12 mouse cellular contexts compared by ENCODE assay signal in genomic region chr14:76805151-76805785, GRCm38 (mm10).
DNase-seq lines count a peak whose midpoint lies in the region; ATAC-seq lines count a peak whose summit lies in the region.
"Had no signal": no experiment of that assay in that cellular context is flagged by ENCODE, and none has a peak within 500 bp of the region (broad histone marks: within the 10 kb centered on the region; RNA-seq: fewer than 3 reads in every experiment).

No protein-coding gene starts in this region.

- DNase-seq in kidney, adult 11 months, result peak; percentile 58
- DNase-seq in kidney, postnatal 10 days, result no peak
- DNase-seq in kidney, adult 9 months, result peak; percentile 88
- no peak for DNase-seq in spleen, adult 18-20 months
- DNase-seq in thymus, postnatal 10 days (ENCODE audit: low spot score in 2 of 2), result no peak
- DNase-seq: left cerebral cortex, postnatal 4 days; midbrain, embryonic 14.5 days; thymus, postnatal 4 days had no signal

- H3K27ac ChIP-seq in heart, embryonic 15.5 days, result peak overlapping the region; percentile 64
- peak overlapping the region; percentile 73 for H3K27ac ChIP-seq in liver, embryonic 15.5 days (replicated peaks)
- H3K27ac ChIP-seq: neural tube, embryonic 15.5 days had no signal

- ATAC-seq in heart, embryonic 15.5 days (replicated peaks; ENCODE audit: insufficient number of reproducible peaks, insufficient read depth, low FRiP score, low read depth), result no peak
- peak; percentile 65 for ATAC-seq in liver, embryonic 15.5 days (ENCODE audit: insufficient read depth)
- ATAC-seq in frontal cortex, adult (ENCODE audit: low TSS enrichment), result no peak

- H3K27me3 ChIP-seq in heart, embryonic 15.5 days, result no peaks in the 10 kb centered on the region
- no peaks in the 10 kb centered on the region for H3K27me3 ChIP-seq in liver, embryonic 15.5 days
- H3K27me3 ChIP-seq: neural tube, embryonic 15.5 days had no signal

- H3K4me2 ChIP-seq in heart, embryonic 15.5 days, result no peak overlapping the region
- no peak overlapping the region for H3K4me2 ChIP-seq in liver, embryonic 15.5 days
- H3K4me2 ChIP-seq: neural tube, embryonic 15.5 days had no signal

- 55% methylated on average over 13 of the region's 13 CpGs for WGBS in heart, embryonic 15.5 days
- 55% methylated on average over 13 of the region's 13 CpGs for WGBS in liver, embryonic 15.5 days (ENCODE audit: insufficient replicate concordance)

- peaks cover 10% of the 10 kb centered on the region for H3K4me1 ChIP-seq in heart, embryonic 15.5 days (replicated peaks)
- 0 out of 2 replicates have a peak, but pooled peaks cover 4% of the 10 kb centered on the region for H3K4me1 ChIP-seq in liver, embryonic 15.5 days (replicated peaks)
- H3K4me1 ChIP-seq: neural tube, embryonic 15.5 days had no signal

- no peaks in the 10 kb centered on the region for H3K36me3 ChIP-seq in heart, embryonic 15.5 days
- H3K36me3 ChIP-seq in liver, embryonic 15.5 days (replicated peaks), result no peaks in the 10 kb centered on the region
- H3K36me3 ChIP-seq: neural tube, embryonic 15.5 days had no signal

- no peak overlapping the region for H3K9ac ChIP-seq in heart, embryonic 15.5 days
- no peak overlapping the region for H3K9ac ChIP-seq in liver, embryonic 15.5 days
- H3K9ac ChIP-seq: neural tube, embryonic 15.5 days had no signal

- H3K9me3 ChIP-seq in heart, embryonic 15.5 days (replicated peaks), result no peaks in the 10 kb centered on the region
- no peaks in the 10 kb centered on the region for H3K9me3 ChIP-seq in liver, embryonic 15.5 days (replicated peaks)
- H3K9me3 ChIP-seq: neural tube, embryonic 15.5 days had no signal

- no peak overlapping the region for H3K4me3 ChIP-seq in heart, embryonic 15.5 days
- no peak overlapping the region for H3K4me3 ChIP-seq in liver, embryonic 15.5 days (replicated peaks)
- H3K4me3 ChIP-seq: neural tube, embryonic 15.5 days had no signal

Comparison
In these comparisons a context has a peak if more than half of its experiments do, and no peak if none do; other contexts are left out.
1. DNase-seq: peak in kidney, adult 11 months (single experiment) and kidney, adult 9 months (single experiment); none in kidney, postnatal 10 days (single experiment), spleen, adult 18-20 months (0 of 2) and thymus, postnatal 10 days (0 of 2).